Mouse (Mus musculus): Measurements from ENCODE around the gene Cpsf6. TPM values are rescaled to one million over a fixed set of nuclear protein-coding genes. Genes with fewer than 3 reads are reported as not detected.

The Cpsf6 gene
- polyA plus RNA-seq, 1 experiment from 2014 or later: 203 TPM

Other genes with a start within 250 kb of the Cpsf6 start
- gene Frs2, start 231.5 kb downstream of the Cpsf6 start, polyA plus RNA-seq (2015; fragmentation: Nextera tagmentation; extraction: Ambion mirVana): 19.0 and 22.2 TPM in 2 replicates
- 141 and 160 TPM in 2 replicates for gene Yeats4, start 155.5 kb downstream of the Cpsf6 start, polyA plus RNA-seq (2015; fragmentation: Nextera tagmentation; extraction: Ambion mirVana)
- not detected in 2 replicates for gene 9530003J23Rik, start 141.3 kb downstream of the Cpsf6 start, polyA plus RNA-seq (2015; fragmentation: Nextera tagmentation; extraction: Ambion mirVana)
- gene Lyz2, start 97.7 kb downstream of the Cpsf6 start, polyA plus RNA-seq (2015; fragmentation: Nextera tagmentation; extraction: Ambion mirVana): 14.7 and 19.0 TPM in 2 replicates
- not detected in 2 replicates for gene Lyz1, start 87.1 kb downstream of the Cpsf6 start, polyA plus RNA-seq (2015; fragmentation: Nextera tagmentation; extraction: Ambion mirVana)
- gene Cpm, start 249.5 kb upstream of the Cpsf6 start, polyA plus RNA-seq (2015; fragmentation: Nextera tagmentation; extraction: Ambion mirVana): 3.3 and 5.7 TPM in 2 replicates

Data from midbrain, embryonic 13.5 days (tissue).